Mouse (Mus musculus) embryonic fibroblast, embryonic 13.5 days (primary cell): ENCODE measurements around the gene Arhgap24.

Source experiments
- CTCF ChIP-seq: IDR thresholded peaks from 2 replicates; pipeline ENCODE4 v1.5.1; 2011; ENCODE audit warnings: mild to moderate bottlenecking, control low read depth, low read length, moderate library complexity, borderline replicate concordance; ENCODE audit not compliant: insufficient read depth
- POLR2A ChIP-seq: IDR thresholded peaks from 2 replicates; pipeline ENCODE4 v1.6.1; 2011; ENCODE audit warnings: low read depth, mild to moderate bottlenecking, control low read depth, low read length, moderate library complexity

GRCm38 (mm10) chr5:102563971-102564370, 82.8 kb downstream of the Arhgap24 start:
- TF ChIP-seq CTCF (no peak), POLR2A (no peak)
